Mouse (Mus musculus): ENCODE measurements around the gene Itpr3.

DNA sequence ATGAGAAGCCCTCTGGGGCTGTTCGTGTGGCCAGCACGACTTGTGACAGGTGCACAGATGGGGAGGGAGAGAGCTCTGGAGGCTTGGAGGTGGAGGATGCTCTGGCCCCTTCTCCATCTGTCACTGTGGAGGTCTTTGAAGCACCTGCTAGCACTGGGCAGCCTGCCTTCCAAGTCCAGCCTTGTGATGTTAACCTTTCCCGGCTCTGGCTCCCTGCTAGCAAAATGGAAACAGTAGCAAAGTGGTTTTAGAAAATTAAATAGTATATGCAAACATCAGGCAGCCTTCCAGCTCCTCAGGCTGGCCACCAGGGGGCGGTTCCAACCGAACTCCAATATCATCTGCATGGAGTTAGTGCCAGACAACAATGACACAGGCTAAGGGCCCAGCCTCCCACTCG, 14.5 kb downstream of the Itpr3 start:
- TF ChIP-seq CTCF (IDR thresholded peaks at IDR 0.05; ENCODE audit: low read depth) (peak; percentile 50), EP300 (IDR thresholded peaks at IDR 0.05; ENCODE audit: low read depth) (no peak)
